ENCODE assay signal across 24 mouse cellular contexts in genomic region chr15:100884481-100884880, GRCm38 (mm10). TPM values are rescaled to one million over a fixed set of nuclear protein-coding genes. Genes with fewer than 3 reads are reported as not detected.
DNase-seq lines count a peak whose midpoint lies in the region; ATAC-seq lines count a peak whose summit lies in the region.
"Had no signal": no experiment of that assay in that cellular context is flagged by ENCODE, and none has a peak within 500 bp of the region (broad histone marks: within the 10 kb centered on the region; RNA-seq: fewer than 3 reads in every experiment).

No protein-coding gene starts in this region.

- peak overlapping the region; percentile 23; the same call in 1 of the 2 replicates for H3K27ac ChIP-seq in hindbrain, embryonic 14.5 days
- H3K27ac ChIP-seq in hindbrain, embryonic 11.5 days (ENCODE audit: low read depth, low read length) = no peak overlapping the region
- H3K27ac ChIP-seq: embryonic facial prominence, embryonic 13.5 days; embryonic facial prominence, embryonic 15.5 days; forebrain, embryonic 10.5 days; forebrain, embryonic 12.5 days had no signal

- H3K36me3 ChIP-seq in hindbrain, embryonic 14.5 days (replicated peaks; ENCODE audit: control insufficient read depth, insufficient read depth) = no peaks in the 10 kb centered on the region
- H3K36me3 ChIP-seq in hindbrain, embryonic 11.5 days (ENCODE audit: control insufficient read depth, insufficient read depth, low read length) = no peaks in the 10 kb centered on the region
- H3K36me3 ChIP-seq: embryonic facial prominence, embryonic 13.5 days; embryonic facial prominence, embryonic 15.5 days; forebrain, embryonic 10.5 days; forebrain, embryonic 12.5 days; G1E had no signal

- H3K4me1 ChIP-seq in hindbrain, embryonic 14.5 days (replicated peaks; ENCODE audit: control insufficient read depth, insufficient read depth, low read length) = no peaks in the 10 kb centered on the region
- no peaks in the 10 kb centered on the region for H3K4me1 ChIP-seq in hindbrain, embryonic 11.5 days (replicated peaks; ENCODE audit: control insufficient read depth, insufficient read depth, low read length)
- H3K4me1 ChIP-seq: embryonic facial prominence, embryonic 13.5 days; embryonic facial prominence, embryonic 15.5 days had no signal

- no peaks in the 10 kb centered on the region for H3K9me3 ChIP-seq in hindbrain, embryonic 14.5 days (ENCODE audit: control insufficient read depth, low read length)
- H3K9me3 ChIP-seq in hindbrain, embryonic 11.5 days (ENCODE audit: control insufficient read depth, low read length) = no peaks in the 10 kb centered on the region
- H3K9me3 ChIP-seq: embryonic facial prominence, embryonic 13.5 days; embryonic facial prominence, embryonic 15.5 days had no signal

- no peaks in the 10 kb centered on the region for H3K27me3 ChIP-seq in hindbrain, embryonic 14.5 days (ENCODE audit: control insufficient read depth, insufficient read depth, low read length)
- H3K27me3 ChIP-seq in hindbrain, embryonic 11.5 days (ENCODE audit: control insufficient read depth, insufficient read depth, low read length) = no peaks in the 10 kb centered on the region
- H3K27me3 ChIP-seq: embryonic facial prominence, embryonic 13.5 days; embryonic facial prominence, embryonic 15.5 days; forebrain, embryonic 12.5 days; Patski had no signal

- H3K4me3 ChIP-seq in hindbrain, embryonic 14.5 days (replicated peaks; ENCODE audit: low read length) = no peak overlapping the region
- H3K4me3 ChIP-seq in hindbrain, embryonic 11.5 days (ENCODE audit: low read depth, low read length) = no peak overlapping the region
- H3K4me3 ChIP-seq: embryonic facial prominence, embryonic 13.5 days; embryonic facial prominence, embryonic 15.5 days; erythroblast, embryonic 14.5 days; forebrain, embryonic 10.5 days; forebrain, embryonic 12.5 days had no signal

- no peak overlapping the region for H3K4me2 ChIP-seq in hindbrain, embryonic 14.5 days (replicated peaks)
- no peak overlapping the region for H3K4me2 ChIP-seq in hindbrain, embryonic 11.5 days (replicated peaks; ENCODE audit: low read depth, low read length)
- H3K4me2 ChIP-seq: embryonic facial prominence, embryonic 13.5 days; embryonic facial prominence, embryonic 15.5 days; forebrain, embryonic 12.5 days had no signal

- WGBS in hindbrain, embryonic 14.5 days = 86% methylated on average over 6 of the region's 6 CpGs
- WGBS in hindbrain, embryonic 11.5 days = 91% methylated on average over 6 of the region's 6 CpGs

- ATAC-seq in hindbrain, embryonic 14.5 days (ENCODE audit: low FRiP score) = no peak
- no peak for ATAC-seq in hindbrain, embryonic 11.5 days (ENCODE audit: low FRiP score)
- ATAC-seq: activated CD4-positive, CD25-positive, alpha-beta regulatory T cell, adult 4 months; CD4-positive, CD25-positive, alpha-beta regulatory T cell, adult 4 months; forebrain, embryonic 14.5 days; forebrain, embryonic 16.5 days; Patski had no signal

- peak; percentile 65 for DNase-seq in cerebellum, postnatal 10 days
- no peak for DNase-seq in cerebellum, adult 9-11 months
- DNase-seq in cerebellum, postnatal 36 days = peak; percentile 44 to 53
- no peak for DNase-seq in cerebellum, adult 11-12 months
- no peak for DNase-seq in hindbrain, embryonic 14.5 days (ENCODE audit: low spot score)
- DNase-seq in hindbrain, embryonic 11.5 days (ENCODE audit: low spot score) = no peak
- DNase-seq in brain, adult 2 months (ENCODE audit: low read depth, low spot score) = peak; percentile 61
- DNase-seq: adrenal gland, adult 8-10 months; adrenal gland, postnatal 14 days; adrenal gland, postnatal 36 days; B cell, adult 2 months; cerebellum, adult 11 months; embryo, embryonic 11 days had no signal

- H3K9ac ChIP-seq in hindbrain, embryonic 14.5 days = no peak overlapping the region
- no peak overlapping the region for H3K9ac ChIP-seq in hindbrain, embryonic 11.5 days (ENCODE audit: low read depth, low read length)
- H3K9ac ChIP-seq: embryonic facial prominence, embryonic 13.5 days; embryonic facial prominence, embryonic 15.5 days; forebrain, embryonic 12.5 days had no signal

RNA-seq across cellular contexts. Expression of gene Scn8a, which starts 14.8 kb away (rescaled TPM):
- polyA plus RNA-seq in hindbrain, embryonic 14.5 days (2014; fragmentation: Nextera tagmentation; extraction: Ambion mirVana) = 22.2 and 23.2 TPM in 2 replicates
- 12.2 and 16.4 TPM in 2 replicates for polyA plus RNA-seq in hindbrain, embryonic 11.5 days (2014; fragmentation: Nextera tagmentation; extraction: Ambion mirVana)
- polyA plus RNA-seq: erythroblast, embryonic 14.5 days; G1E had no signal

Comparison
In these comparisons a context has a peak if more than half of its experiments do, and no peak if none do; other contexts are left out.
1. DNase-seq: peak in cerebellum, postnatal 10 days (2 of 2), cerebellum, postnatal 36 days (2 of 2) and brain, adult 2 months (single experiment); none in cerebellum, adult 9-11 months (single experiment), cerebellum, adult 11-12 months (single experiment), hindbrain, embryonic 14.5 days (single experiment) and hindbrain, embryonic 11.5 days (single experiment).